Mouse (Mus musculus) kidney, embryonic 14.5 days (tissue): Measurements from ENCODE around the gene Ephb3. TPM values are rescaled to one million over a fixed set of nuclear protein-coding genes. Genes with fewer than 3 reads are reported as not detected.
A peak's percentile ranks its signal among the peaks of the same experiment; 100 is the strongest.

ENCODE experiments used
- ATAC-seq: fragments of 200-750 bp; cut with Nextera tagmentation; 2 replicates; pipeline ENCODE4 v1.8.0; 2017; ENCODE audit warnings: moderate number of reproducible peaks, mild to moderate bottlenecking, moderate TSS enrichment, moderate library complexity; ENCODE audit not compliant: low FRiP score, low TSS enrichment
- H3K27ac ChIP-seq: fragments of 300-500 bp; sonication (generic); 2 replicates; pipeline ENCODE4 v1.5.1; 2014; ENCODE audit warnings: low read depth, mild to moderate bottlenecking, low read length, moderate library complexity, mixed read lengths
- H3K27me3 ChIP-seq: fragments of 300-500 bp; sonication (generic); 2 replicates; pipeline ENCODE4 v1.6.1; 2014; ENCODE audit warnings: mild to moderate bottlenecking, low read length; ENCODE audit not compliant: control insufficient read depth, insufficient read depth
- H3K36me3 ChIP-seq: fragments of 300-500 bp; sonication (generic); 2 replicates; pipeline ENCODE4 v1.6.1; 2014; ENCODE audit warnings: low read length, mixed read lengths; ENCODE audit not compliant: control insufficient read depth, insufficient read depth
- H3K4me1 ChIP-seq: fragments of 300-500 bp; sonication (generic); 2 replicates; pipeline ENCODE4 v1.6.1; 2014; ENCODE audit warnings: low read length, mixed read lengths; ENCODE audit not compliant: control insufficient read depth, insufficient read depth
- H3K4me2 ChIP-seq: fragments of 300-500 bp; sonication (generic); replicated peaks from 2 replicates; pipeline ENCODE4 v1.6.1; 2014; ENCODE audit warnings: low read depth, mild to moderate bottlenecking, low read length
- H3K4me3 ChIP-seq: fragments of 300-500 bp; sonication (generic); 2 replicates; pipeline ENCODE4 v1.5.1; 2014; ENCODE audit warnings: mild to moderate bottlenecking, low read length
- H3K9ac ChIP-seq: fragments of 300-500 bp; sonication (generic); 2 replicates; pipeline ENCODE4 v1.6.1; 2014; ENCODE audit warnings: low read depth, mild to moderate bottlenecking, low read length, moderate library complexity
- H3K9me3 ChIP-seq: fragments of 300-500 bp; sonication (generic); 2 replicates; pipeline ENCODE4 v1.6.1; 2016; ENCODE audit warnings: low read length; ENCODE audit not compliant: control insufficient read depth
- WGBS: fragments of 180-500 bp; shearing (Covaris S2); extraction: QIAGEN DNeasy Blood & Tissue Kit; methylation state at CpG from one replicate; pipeline ENCODE4 v1.1.7; 2014; 5-methylcytosine and 5-hydroxymethylcytosine counted together
- polyA plus RNA-seq: library from polyadenylated mRNA; unstranded; fragments of >200 nt; fragmentation: Nextera tagmentation; extraction: Ambion mirVana; gene quantifications from 2 replicates; pipeline ENCODE4 v1.2.1, GENCODE M21; 2014

Gene Ephb3
- polyA plus RNA-seq, 1 experiment from 2014 or later = 12.8 TPM

GRCm38 (mm10) chr16:21198529-21198928 lies 6.0 kb upstream of the Ephb3 start:
- no peak overlapping the region for H3K4me2 ChIP-seq
- H3K4me1 ChIP-seq = no peaks in the 10 kb centered on the region
- H3K27ac ChIP-seq = no peak overlapping the region
- no peak overlapping the region for H3K9ac ChIP-seq
- ATAC-seq = no peak
- no peaks in the 10 kb centered on the region for H3K36me3 ChIP-seq
- no peaks in the 10 kb centered on the region for H3K9me3 ChIP-seq
- H3K27me3 ChIP-seq = no peaks in the 10 kb centered on the region
- WGBS = 5% methylated on average over 1 of the region's 1 CpGs
- no peak overlapping the region for H3K4me3 ChIP-seq

- Histone ChIP-seq H3K27ac (no peak overlapping the region), H3K9me3 (no peaks in the 10 kb centered on the region), H3K9ac (no peak overlapping the region), H3K36me3 (no peaks in the 10 kb centered on the region), H3K27me3 (no peaks in the 10 kb centered on the region), H3K4me2 (no peak overlapping the region), H3K4me3 (no peak overlapping the region), H3K4me1 (no peaks in the 10 kb centered on the region)
- WGBS = 72% methylated on average over 8 of the region's 8 CpGs
- ATAC-seq = no peak
Measured at GRCm38 (mm10) chr16:21199426-21199825, 5.1 kb upstream of the Ephb3 start.

- no peaks in the 10 kb centered on the region for H3K27me3 ChIP-seq
- no peak overlapping the region for H3K4me2 ChIP-seq
- no peak overlapping the region for H3K4me3 ChIP-seq
- H3K9me3 ChIP-seq = no peaks in the 10 kb centered on the region
- ATAC-seq = no peak
- H3K36me3 ChIP-seq = no peaks in the 10 kb centered on the region
- H3K4me1 ChIP-seq = peaks cover 9% of the 10 kb centered on the region
- no peak overlapping the region for H3K9ac ChIP-seq
- H3K27ac ChIP-seq = no peak overlapping the region
- WGBS = 84% methylated on average over 4 of the region's 4 CpGs
Measured at GRCm38 (mm10) chr16:21202731-21203130, 1.8 kb upstream of the Ephb3 start.

- Histone ChIP-seq H3K36me3 (no peaks in the 10 kb centered on the region), H3K27ac (peak overlapping the region; percentile 71; the same call in 1 of the 2 replicates), H3K4me2 (peak overlapping the region; percentile 55), H3K27me3 (no peaks in the 10 kb centered on the region), H3K9ac (peak overlapping the region; percentile 86), H3K9me3 (no peaks in the 10 kb centered on the region), H3K4me3 (peak overlapping the region; percentile 77), H3K4me1 (peaks cover 20% of the 10 kb centered on the region)
- no peak; the same call in 1 of the 2 replicates for ATAC-seq
- under 1% methylated on average over 56 of the region's 60 CpGs for WGBS
Measured at GRCm38 (mm10) chr16:21205093-21205886, 735 bp downstream of the Ephb3 start.

GRCm38 (mm10) chr16:21208001-21208565 lies 3.5 kb downstream of the Ephb3 start:
- WGBS = 67% methylated on average over 4 of the region's 4 CpGs
- H3K27me3 ChIP-seq = no peaks in the 10 kb centered on the region
- H3K4me1 ChIP-seq = peaks cover 41% of the 10 kb centered on the region
- peak overlapping the region; percentile 55; the same call in 1 of the 2 replicates for H3K4me2 ChIP-seq
- H3K36me3 ChIP-seq = no peaks in the 10 kb centered on the region; the same call in 1 of the 2 replicates
- ATAC-seq = no peak
- H3K4me3 ChIP-seq = no peak overlapping the region
- H3K27ac ChIP-seq = no peak overlapping the region
- H3K9ac ChIP-seq = peak overlapping the region; percentile 7; the same call in 1 of the 2 replicates
- no peaks in the 10 kb centered on the region for H3K9me3 ChIP-seq

- H3K4me1 ChIP-seq = peaks cover 41% of the 10 kb centered on the region
- no peak for ATAC-seq
- H3K27me3 ChIP-seq = no peaks in the 10 kb centered on the region
- H3K4me2 ChIP-seq = no peak overlapping the region
- no peak overlapping the region for H3K9ac ChIP-seq
- H3K27ac ChIP-seq = no peak overlapping the region
- no peaks in the 10 kb centered on the region for H3K9me3 ChIP-seq
- H3K36me3 ChIP-seq = peaks cover 1% of the 10 kb centered on the region; the same call in 1 of the 2 replicates
- WGBS = 96% methylated on average over 3 of the region's 3 CpGs
- no peak overlapping the region for H3K4me3 ChIP-seq
Measured at GRCm38 (mm10) chr16:21209290-21209689, 4.7 kb downstream of the Ephb3 start.

- H3K9me3 ChIP-seq = no peaks in the 10 kb centered on the region
- ATAC-seq = no peak; the same call in 1 of the 2 replicates
- WGBS = 27% methylated on average over 5 of the region's 5 CpGs
- H3K4me1 ChIP-seq = peaks cover 44% of the 10 kb centered on the region
- peak overlapping the region; percentile 63 for H3K4me2 ChIP-seq
- H3K36me3 ChIP-seq = peaks cover 10% of the 10 kb centered on the region; the same call in 1 of the 2 replicates
- H3K9ac ChIP-seq = peak overlapping the region; percentile 45; the same call in 1 of the 2 replicates
- H3K27ac ChIP-seq = peak overlapping the region; percentile 90
- H3K27me3 ChIP-seq = no peaks in the 10 kb centered on the region
- H3K4me3 ChIP-seq = peak overlapping the region; percentile 32
Measured at GRCm38 (mm10) chr16:21210204-21210603, 5.6 kb downstream of the Ephb3 start.

- Histone ChIP-seq H3K27ac (peak overlapping the region; percentile 90), H3K36me3 (peaks cover 12% of the 10 kb centered on the region; the same call in 1 of the 2 replicates), H3K9ac (peak overlapping the region; percentile 45), H3K4me3 (peak overlapping the region; percentile 32), H3K4me2 (peak overlapping the region; percentile 63), H3K27me3 (no peaks in the 10 kb centered on the region), H3K9me3 (no peaks in the 10 kb centered on the region), H3K4me1 (peaks cover 46% of the 10 kb centered on the region)
- whole genome bisulfite sequencing = under 1% methylated on average over 21 of the region's 25 CpGs
- peak; percentile 90 for ATAC-seq
Measured at GRCm38 (mm10) chr16:21210667-21211338, 6.2 kb downstream of the Ephb3 start.
